In the genomic region with DNA sequence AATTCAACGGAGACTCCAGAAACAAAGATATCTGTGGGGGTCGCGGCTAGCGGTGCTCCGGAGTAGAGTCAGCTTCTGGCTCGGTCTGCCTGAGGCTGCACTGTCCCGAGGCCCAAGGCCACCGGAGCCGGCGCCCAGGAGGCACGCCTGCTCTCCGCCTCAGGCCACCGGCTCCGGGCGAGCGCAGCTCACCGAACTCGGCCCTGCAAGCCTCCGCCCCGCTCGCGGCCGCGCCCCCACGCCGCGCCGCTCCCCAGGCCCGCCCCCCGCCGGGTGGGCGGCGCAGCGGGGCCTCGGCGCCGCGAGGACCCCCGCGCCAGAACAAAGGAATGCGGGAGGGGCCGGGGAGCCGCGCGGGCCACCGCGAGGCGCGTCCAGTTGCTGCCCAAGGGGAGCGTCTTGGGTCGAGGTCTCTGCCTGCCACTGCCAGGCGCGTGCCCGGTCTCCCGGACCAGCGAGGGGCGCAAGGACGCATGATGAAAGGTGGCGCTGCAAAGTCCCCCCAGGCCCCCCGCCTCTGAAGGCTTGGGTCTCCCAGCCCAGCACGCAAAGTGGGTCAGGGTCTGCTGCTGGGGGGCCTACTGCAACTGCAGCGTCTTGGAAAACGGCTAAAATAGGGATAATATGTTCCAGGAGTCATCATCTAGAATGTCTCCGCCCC, we compare ENCODE assay signal across 8 mouse cellular contexts. TPM values are rescaled to one million over a fixed set of nuclear protein-coding genes. Genes with fewer than 3 reads are reported as not detected.
A peak's percentile ranks its signal among the peaks of the same experiment; 100 is the strongest.
DNase-seq lines count a peak whose midpoint lies in the region; ATAC-seq and TF ChIP-seq lines count a peak whose summit lies in the region.

No protein-coding gene starts in this region.

- peak; percentile 84 for DNase-seq in adrenal gland, adult 2 months
- DNase-seq in embryonic facial prominence, embryonic 14.5 days (ENCODE audit: low spot score), result peak; percentile 58
- peak; percentile 64 to 72 for DNase-seq in heart, postnatal 14 days
- DNase-seq in limb, embryonic 10.5 days (ENCODE audit: low spot score), result peak; percentile 74
- DNase-seq in testis, postnatal 10 days (ENCODE audit: low spot score), result peak; percentile 65
- DNase-seq in layer of hippocampus, adult 11-12 months (ENCODE audit: low spot score), result no peak

- H3K4me1 ChIP-seq in E14TG2a.4 (replicated peaks; ENCODE audit: low read depth, low read length), result peaks cover 29% of the 10 kb centered on the region
- H3K4me1 ChIP-seq in embryonic facial prominence, embryonic 14.5 days (ENCODE audit: control insufficient read depth, insufficient read depth, low read length), result peaks cover 35% of the 10 kb centered on the region
- H3K4me1 ChIP-seq in limb, embryonic 10.5 days, result peaks cover 75% of the 10 kb centered on the region
- H3K4me1 ChIP-seq in midbrain, embryonic 13.5 days (replicated peaks), result peaks cover 44% of the 10 kb centered on the region

- H3K36me3 ChIP-seq in E14TG2a.4 (ENCODE audit: insufficient read depth, low read length), result no peaks in the 10 kb centered on the region
- H3K36me3 ChIP-seq in embryonic facial prominence, embryonic 14.5 days (ENCODE audit: control insufficient read depth, insufficient read depth, low read length), result no peaks in the 10 kb centered on the region
- no peaks in the 10 kb centered on the region for H3K36me3 ChIP-seq in limb, embryonic 10.5 days
- H3K36me3 ChIP-seq in midbrain, embryonic 13.5 days, result no peaks in the 10 kb centered on the region

- H3K4me3 ChIP-seq in E14TG2a.4 (replicated peaks; ENCODE audit: low read length), result peak overlapping the region; percentile 64
- H3K4me3 ChIP-seq in embryonic facial prominence, embryonic 14.5 days (ENCODE audit: low read depth, low read length), result peak overlapping the region; percentile 92
- peak overlapping the region; percentile 88 for H3K4me3 ChIP-seq in limb, embryonic 10.5 days
- peak overlapping the region; percentile 83 for H3K4me3 ChIP-seq in midbrain, embryonic 13.5 days (replicated peaks)

- no peak for TF ChIP-seq CTCF in E14TG2a.4 (conservative IDR thresholded peaks at IDR 0.05; ENCODE audit: low read length)

- peak; percentile 17 for ATAC-seq in embryonic facial prominence, embryonic 14.5 days (ENCODE audit: low read depth)
- peak; percentile 41; the same call in 1 of the 2 replicates for ATAC-seq in midbrain, embryonic 13.5 days

- WGBS in embryonic facial prominence, embryonic 14.5 days, result under 1% methylated on average over 28 of the region's 64 CpGs
- WGBS in limb, embryonic 10.5 days, result under 1% methylated on average over 64 of the region's 64 CpGs
- WGBS in midbrain, embryonic 13.5 days, result 2% methylated on average over 49 of the region's 64 CpGs

- H3K9me3 ChIP-seq in E14TG2a.4 (ENCODE audit: low read length), result no peaks in the 10 kb centered on the region
- H3K9me3 ChIP-seq in embryonic facial prominence, embryonic 14.5 days (ENCODE audit: control insufficient read depth, low read length), result no peaks in the 10 kb centered on the region
- H3K9me3 ChIP-seq in limb, embryonic 10.5 days (replicated peaks), result no peaks in the 10 kb centered on the region
- no peaks in the 10 kb centered on the region for H3K9me3 ChIP-seq in midbrain, embryonic 13.5 days

- H3K27me3 ChIP-seq in E14TG2a.4 (ENCODE audit: insufficient read depth, low read length), result peaks cover 60% of the 10 kb centered on the region
- H3K27me3 ChIP-seq in embryonic facial prominence, embryonic 14.5 days (replicated peaks; ENCODE audit: control insufficient read depth, insufficient read depth, low read length), result no peaks in the 10 kb centered on the region
- H3K27me3 ChIP-seq in limb, embryonic 10.5 days (ENCODE audit: low read depth, poor library complexity, severe bottlenecking), result no peaks in the 10 kb centered on the region
- peaks cover 6% of the 10 kb centered on the region for H3K27me3 ChIP-seq in midbrain, embryonic 13.5 days

- peak overlapping the region; percentile 79 for H3K9ac ChIP-seq in embryonic facial prominence, embryonic 14.5 days (ENCODE audit: low read depth, low read length)
- peak overlapping the region; percentile 94 for H3K9ac ChIP-seq in midbrain, embryonic 13.5 days (replicated peaks)

- intact Hi-C loops in heart, postnatal 14 days (cut with DNase I), result loop anchor here (2.0 kb wide), 1 partner anchor 48 kb away; no protein-coding TSS in a partner anchor

- H3K4me2 ChIP-seq in embryonic facial prominence, embryonic 14.5 days (ENCODE audit: low read depth, low read length), result peak overlapping the region; percentile 100
- H3K4me2 ChIP-seq in midbrain, embryonic 13.5 days (replicated peaks), result peak overlapping the region; percentile 98

- peak overlapping the region; percentile 81 for H3K27ac ChIP-seq in embryonic facial prominence, embryonic 14.5 days (replicated peaks; ENCODE audit: low read depth, low read length)
- peak overlapping the region; percentile 97 for H3K27ac ChIP-seq in limb, embryonic 10.5 days
- peak overlapping the region; percentile 94 for H3K27ac ChIP-seq in midbrain, embryonic 13.5 days

RNA-seq across cellular contexts. Expression of gene Nfil3, which starts 2.4 kb away (rescaled TPM):
- 10 to 100 TPM; 19.6 to 85.0 TPM for total RNA-seq in adrenal gland, adult 2 months (2021)
- polyA plus RNA-seq in adrenal gland, adult 2 months (2012; rRNA removed), result 7.6 TPM in 2 replicates
- polyA plus RNA-seq in embryonic facial prominence, embryonic 14.5 days (2014; fragmentation: Nextera tagmentation; extraction: Ambion mirVana), result 27.2 and 30.4 TPM in 2 replicates
- total RNA-seq in heart, postnatal 14 days (2021), result 10 to 100 TPM; 19.6 to 22.7 TPM
- 34.9 and 43.0 TPM in 2 replicates for polyA plus RNA-seq in limb, embryonic 10.5 days (2016; fragmentation: Nextera tagmentation; extraction: Ambion mirVana)
- 40.5 and 41.3 TPM in 2 replicates for polyA plus RNA-seq in midbrain, embryonic 13.5 days (2015; fragmentation: Nextera tagmentation; extraction: Ambion mirVana)

RNA-seq across cellular contexts. Expression of gene Auh, which starts 49.0 kb away (rescaled TPM):
- total RNA-seq in adrenal gland, adult 2 months (2021), result 100 to 1,000 TPM; 119 to 135 TPM
- 28.9 and 36.9 TPM in 2 replicates for polyA plus RNA-seq in adrenal gland, adult 2 months (2012; rRNA removed)
- 34.0 and 35.2 TPM in 2 replicates for polyA plus RNA-seq in embryonic facial prominence, embryonic 14.5 days (2014; fragmentation: Nextera tagmentation; extraction: Ambion mirVana)
- total RNA-seq in heart, postnatal 14 days (2021), result 10 to 100 TPM; 92.6 to 95.8 TPM
- polyA plus RNA-seq in limb, embryonic 10.5 days (2016; fragmentation: Nextera tagmentation; extraction: Ambion mirVana), result 34.2 and 35.0 TPM in 2 replicates
- polyA plus RNA-seq in midbrain, embryonic 13.5 days (2015; fragmentation: Nextera tagmentation; extraction: Ambion mirVana), result 57.1 and 58.4 TPM in 2 replicates
